Mouse (Mus musculus) liver, embryonic 11.5 days (tissue): Measurements from ENCODE around the gene Map4k3. TPM values are rescaled to one million over a fixed set of nuclear protein-coding genes. Genes with fewer than 3 reads are reported as not detected.

Experiments
- ATAC-seq: fragments of 200-750 bp; cut with Nextera tagmentation; replicated peaks from 2 replicates; pipeline ENCODE4 v1.8.0; 2017; ENCODE audit warnings: moderate number of reproducible peaks, mild to moderate bottlenecking, moderate TSS enrichment, moderate library complexity; ENCODE audit not compliant: low FRiP score
- DNase-seq: peaks from one replicate; pipeline ENCODE4 v3.0.0-alpha.2; 2017; ENCODE audit warnings: low spot score
- H3K27ac ChIP-seq: fragments of 300-500 bp; sonication (generic); 2 replicates; pipeline ENCODE4 v1.5.1; 2014; ENCODE audit warnings: mild to moderate bottlenecking, low read depth, low read length, control low read depth
- H3K27me3 ChIP-seq: fragments of 300-500 bp; sonication (generic); replicated peaks from 2 replicates; pipeline ENCODE4 v1.6.1; 2014; ENCODE audit warnings: low read length, mixed read lengths; ENCODE audit not compliant: control insufficient read depth, insufficient read depth
- H3K36me3 ChIP-seq: fragments of 300-500 bp; sonication (generic); 2 replicates; pipeline ENCODE4 v1.6.1; 2014; ENCODE audit warnings: mild to moderate bottlenecking, low read length, moderate library complexity, mixed read lengths; ENCODE audit not compliant: control insufficient read depth, insufficient read depth
- H3K4me1 ChIP-seq: fragments of 300-500 bp; sonication (generic); replicated peaks from 2 replicates; pipeline ENCODE4 v1.6.1; 2014; ENCODE audit warnings: low read length, mixed read lengths; ENCODE audit not compliant: control insufficient read depth, insufficient read depth
- H3K4me2 ChIP-seq: fragments of 300-500 bp; sonication (generic); 2 replicates; pipeline ENCODE4 v1.6.1; 2014; ENCODE audit warnings: mild to moderate bottlenecking, control low read depth, moderate library complexity
- H3K4me3 ChIP-seq: fragments of 300-500 bp; sonication (generic); 2 replicates; pipeline ENCODE4 v1.5.1; 2014; ENCODE audit warnings: low read depth, low read length, control low read depth
- H3K9ac ChIP-seq: fragments of 300-500 bp; sonication (generic); 2 replicates; pipeline ENCODE4 v1.6.1; 2014; ENCODE audit warnings: low read depth, low read length, control low read depth
- H3K9me3 ChIP-seq: fragments of 300-500 bp; sonication (generic); 2 replicates; pipeline ENCODE4 v1.6.1; 2016; ENCODE audit warnings: low read length, inconsistent platforms, mixed read lengths; ENCODE audit not compliant: control insufficient read depth
- WGBS: fragments of 180-500 bp; shearing (Covaris S2); extraction: QIAGEN DNeasy Blood & Tissue Kit; methylation state at CpG from one replicate; pipeline ENCODE4 v1.1.7; 2014; 5-methylcytosine and 5-hydroxymethylcytosine counted together
- polyA plus RNA-seq: library from polyadenylated mRNA; unstranded; fragments of >200 nt; fragmentation: Nextera tagmentation; extraction: Ambion mirVana; gene quantifications from 2 replicates; pipeline ENCODE4 v1.2.1, GENCODE M21; 2014

The Map4k3 gene
- polyA plus RNA-seq, 1 experiment from 2014 or later, result 9.9 TPM

GRCm38 (mm10) chr17:80683041-80683440 lies 45.2 kb downstream of the Map4k3 start:
- Histone ChIP-seq H3K4me2 (no peak overlapping the region), H3K36me3 (no peaks in the 10 kb centered on the region), H3K4me1 (no peaks in the 10 kb centered on the region), H3K4me3 (no peak overlapping the region), H3K9ac (no peak overlapping the region), H3K27me3 (no peaks in the 10 kb centered on the region), H3K9me3 (no peaks in the 10 kb centered on the region), H3K27ac (no peak overlapping the region)
- WGBS, result 70% methylated on average over 5 of the region's 5 CpGs
- DNase-seq, result no peak
- no peak for ATAC-seq

DNA sequence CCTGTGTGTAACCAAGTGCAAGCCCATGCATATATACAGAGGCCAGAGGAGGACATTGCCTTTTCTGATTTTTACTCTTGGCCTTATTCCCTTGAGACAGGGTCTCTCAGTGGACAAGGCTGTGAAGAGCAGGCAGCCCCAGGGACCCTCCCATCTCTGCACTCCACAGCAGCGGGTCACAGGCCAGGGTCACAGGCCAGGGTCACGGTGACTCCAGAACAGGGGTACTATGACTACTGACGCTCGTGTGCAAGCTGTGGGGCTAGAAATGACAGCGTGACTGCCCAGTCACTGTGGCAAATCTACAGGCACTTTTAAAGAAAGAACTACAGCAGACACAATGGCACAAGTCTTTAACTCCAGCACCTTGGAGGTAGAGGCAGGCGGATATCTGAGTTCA lies 50.1 kb downstream of the Map4k3 start:
- no peak overlapping the region for H3K4me3 ChIP-seq
- DNase-seq (no peak), ATAC-seq (no peak; the same call in 1 of the 2 replicates)
- H3K4me1 ChIP-seq, result no peaks in the 10 kb centered on the region
- H3K4me2 ChIP-seq, result no peak overlapping the region
- no peaks in the 10 kb centered on the region for H3K9me3 ChIP-seq
- no peaks in the 10 kb centered on the region for H3K36me3 ChIP-seq
- 77% methylated on average over 6 of the region's 6 CpGs for WGBS
- H3K27me3 ChIP-seq, result no peaks in the 10 kb centered on the region
- H3K9ac ChIP-seq, result no peak overlapping the region
- no peak overlapping the region for H3K27ac ChIP-seq

DNA sequence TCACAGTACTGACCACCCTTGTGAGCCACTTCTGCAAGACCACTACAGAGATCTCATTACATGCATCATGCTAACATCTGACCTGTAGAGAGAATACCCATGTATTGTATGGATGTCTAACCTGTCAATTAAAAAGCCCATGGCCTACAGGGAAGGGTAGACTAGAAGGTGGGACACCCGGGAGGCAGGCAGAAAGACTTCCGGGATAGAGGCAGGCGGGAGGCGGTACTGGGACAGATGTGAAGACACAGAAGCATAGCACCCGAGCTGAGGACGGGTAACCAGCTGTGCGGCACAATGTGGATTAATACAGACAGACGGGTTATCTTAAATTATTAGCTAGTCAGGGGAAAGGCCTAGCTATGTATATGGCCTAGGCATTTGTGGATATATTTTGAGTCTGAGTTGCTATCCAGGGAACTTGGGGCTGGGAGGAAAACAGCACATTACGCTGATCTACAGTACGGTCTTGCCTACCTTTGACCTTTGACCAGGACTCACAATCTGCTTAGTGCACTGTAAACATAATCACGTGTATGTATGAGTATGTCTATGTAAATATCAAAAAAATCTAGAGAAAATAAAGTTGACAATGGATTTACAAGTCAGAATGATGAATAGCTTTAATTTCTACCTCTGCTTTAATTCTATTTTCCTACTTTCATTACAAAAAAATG lies 51.3 kb downstream of the Map4k3 start:
- no peaks in the 10 kb centered on the region for H3K27me3 ChIP-seq
- DNase-seq (no peak), ATAC-seq (no peak)
- no peaks in the 10 kb centered on the region for H3K36me3 ChIP-seq
- H3K9me3 ChIP-seq, result no peaks in the 10 kb centered on the region
- no peak overlapping the region for H3K27ac ChIP-seq
- WGBS, result 81% methylated on average over 11 of the region's 11 CpGs
- H3K4me3 ChIP-seq, result no peak overlapping the region
- no peak overlapping the region for H3K9ac ChIP-seq
- no peaks in the 10 kb centered on the region for H3K4me1 ChIP-seq
- no peak overlapping the region for H3K4me2 ChIP-seq

DNA sequence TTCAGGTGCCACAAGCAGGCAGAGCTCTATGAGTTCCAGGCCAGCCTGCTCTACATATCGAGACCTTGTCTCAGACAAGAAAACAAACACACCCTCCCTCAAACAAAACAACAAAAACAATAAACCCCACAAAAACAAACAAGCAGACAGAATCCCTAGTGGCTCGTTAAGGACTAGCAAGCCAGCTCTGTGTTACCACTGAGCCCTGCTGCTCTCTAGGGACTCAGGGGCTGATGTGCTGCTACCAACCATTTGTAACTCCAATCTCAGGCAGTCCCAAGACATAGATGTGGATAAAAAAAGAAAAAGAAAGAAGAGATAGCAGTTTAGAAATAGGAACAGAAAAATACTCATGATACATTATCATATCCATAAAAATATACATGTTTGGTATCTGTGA lies 52.1 kb downstream of the Map4k3 start:
- WGBS, result 67% methylated on average over 2 of the region's 2 CpGs
- Histone ChIP-seq H3K9me3 (no peaks in the 10 kb centered on the region), H3K27me3 (no peaks in the 10 kb centered on the region), H3K9ac (no peak overlapping the region), H3K4me1 (no peaks in the 10 kb centered on the region), H3K4me3 (no peak overlapping the region), H3K4me2 (no peak overlapping the region), H3K36me3 (no peaks in the 10 kb centered on the region), H3K27ac (no peak overlapping the region)
- no peak for DNase-seq
- ATAC-seq, result no peak

DNA sequence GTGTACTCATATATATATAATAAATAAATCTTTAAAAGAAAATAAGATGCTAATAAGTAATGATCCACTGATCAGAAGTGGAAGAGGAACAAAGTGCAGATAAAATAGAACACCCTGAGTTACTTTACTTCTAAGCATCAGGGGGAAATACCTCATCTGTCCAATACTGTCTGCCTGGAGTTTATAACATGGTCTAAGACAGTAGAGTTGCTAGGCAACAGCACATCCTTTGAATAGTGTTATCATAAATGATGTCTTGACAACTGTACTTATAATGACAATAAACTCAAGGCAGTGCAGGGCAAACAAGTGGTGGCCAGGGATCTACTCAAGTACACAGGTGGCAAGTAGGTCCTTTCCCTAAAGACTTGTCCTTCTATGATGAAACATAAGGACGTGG lies 57.9 kb downstream of the Map4k3 start:
- H3K9me3 ChIP-seq, result no peaks in the 10 kb centered on the region
- DNase-seq (no peak), ATAC-seq (no peak)
- 85% methylated on average over 1 of the region's 1 CpGs for WGBS
- no peaks in the 10 kb centered on the region for H3K36me3 ChIP-seq
- H3K4me1 ChIP-seq, result no peaks in the 10 kb centered on the region
- no peak overlapping the region for H3K4me3 ChIP-seq
- H3K9ac ChIP-seq, result no peak overlapping the region
- no peak overlapping the region for H3K27ac ChIP-seq
- no peak overlapping the region for H3K4me2 ChIP-seq
- H3K27me3 ChIP-seq, result no peaks in the 10 kb centered on the region

DNA sequence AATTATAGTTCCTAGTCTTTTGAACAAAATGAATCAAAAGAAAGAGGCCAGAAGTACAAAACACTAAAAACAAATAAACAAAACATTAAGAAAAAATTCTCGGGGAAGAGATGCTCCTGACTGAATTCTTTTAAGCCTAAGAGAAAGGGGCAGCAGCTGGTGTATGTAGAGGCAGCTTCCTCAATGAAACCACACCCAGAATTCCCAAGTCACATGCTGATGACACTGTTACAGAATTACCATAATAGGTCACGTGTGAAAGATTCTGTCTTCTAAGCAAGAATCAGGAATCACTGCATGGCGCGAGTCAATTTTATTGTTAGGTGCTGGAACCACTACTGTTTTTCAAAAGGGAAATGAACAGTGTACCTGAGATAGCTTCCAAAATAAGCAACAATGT lies 64.7 kb downstream of the Map4k3 start:
- H3K9ac ChIP-seq, result no peak overlapping the region

GRCm38 (mm10) chr17:80662836-80663620 lies 65.3 kb downstream of the Map4k3 start:
- H3K4me1 ChIP-seq, result no peaks in the 10 kb centered on the region
- H3K36me3 ChIP-seq, result no peaks in the 10 kb centered on the region
- no peaks in the 10 kb centered on the region for H3K27me3 ChIP-seq
- 83% methylated on average over 7 of the region's 7 CpGs for WGBS
- DNase-seq (no peak), ATAC-seq (no peak)
- H3K9me3 ChIP-seq, result no peaks in the 10 kb centered on the region
- H3K4me3 ChIP-seq, result no peak overlapping the region
- no peak overlapping the region for H3K27ac ChIP-seq
- H3K4me2 ChIP-seq, result no peak overlapping the region
- no peak overlapping the region for H3K9ac ChIP-seq

More for the DNA sequence above, 64.7 kb downstream of the Map4k3 start:
- DNase-seq, result no peak
- ATAC-seq, result no peak
- H3K4me3 ChIP-seq, result no peak overlapping the region
- H3K27me3 ChIP-seq, result no peaks in the 10 kb centered on the region
- no peaks in the 10 kb centered on the region for H3K9me3 ChIP-seq
- WGBS, result 86% methylated on average over 4 of the region's 4 CpGs
- H3K4me2 ChIP-seq, result no peak overlapping the region
- H3K27ac ChIP-seq, result no peak overlapping the region
- H3K36me3 ChIP-seq, result no peaks in the 10 kb centered on the region
- no peaks in the 10 kb centered on the region for H3K4me1 ChIP-seq

DNA sequence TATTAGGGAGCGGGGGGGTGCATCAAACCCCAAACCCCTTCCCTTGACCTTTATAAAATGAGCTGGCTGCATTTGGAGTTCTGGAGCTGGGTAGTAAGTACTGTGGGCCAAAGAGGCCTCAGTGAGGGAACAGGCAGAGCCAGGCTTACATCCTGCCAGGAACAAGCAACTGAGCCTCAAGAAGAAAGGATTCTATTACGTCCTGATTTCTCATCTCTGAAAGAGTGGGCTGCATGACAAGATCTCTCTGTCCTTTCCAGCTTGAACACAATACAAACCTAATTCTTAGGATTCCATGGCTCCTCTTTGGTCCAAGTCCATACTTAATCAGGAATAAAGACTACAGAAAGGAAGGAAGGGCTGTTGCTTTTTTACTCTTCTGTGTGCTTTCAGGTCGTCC lies 66.4 kb downstream of the Map4k3 start:
- H3K27me3 ChIP-seq, result no peaks in the 10 kb centered on the region
- no peak overlapping the region for H3K4me2 ChIP-seq
- H3K4me3 ChIP-seq, result no peak overlapping the region
- no peak overlapping the region for H3K9ac ChIP-seq
- no peak for DNase-seq
- no peaks in the 10 kb centered on the region for H3K9me3 ChIP-seq
- no peak overlapping the region for H3K27ac ChIP-seq
- no peaks in the 10 kb centered on the region for H3K4me1 ChIP-seq
- no peak for ATAC-seq
- 87% methylated on average over 3 of the region's 3 CpGs for WGBS
- no peaks in the 10 kb centered on the region for H3K36me3 ChIP-seq
